Mouse (Mus musculus) adrenal gland, adult 18-20 months (tissue): ENCODE measurements around the gene Gpr183. TPM values are rescaled to one million over a fixed set of nuclear protein-coding genes. Genes with fewer than 3 reads are reported as not detected.

Source experiments
- DNase-seq, 2 experiments: peaks; one replicate each; pipeline ENCODE4 v3.0.0; 2021 to 2022; ENCODE audit warnings: low spot score in 2 of 2
- total RNA-seq, 2 experiments: library from RNA; stranded (reverse); gene quantifications; 1 replicate in 1 of 2; 2 replicates in 1 of 2; pipeline ENCODE4 v1.2.3; 2021

Gpr183 gene
- total RNA-seq, 2 experiments from 2014 or later, result 0.67 to 0.93 TPM

DNA sequence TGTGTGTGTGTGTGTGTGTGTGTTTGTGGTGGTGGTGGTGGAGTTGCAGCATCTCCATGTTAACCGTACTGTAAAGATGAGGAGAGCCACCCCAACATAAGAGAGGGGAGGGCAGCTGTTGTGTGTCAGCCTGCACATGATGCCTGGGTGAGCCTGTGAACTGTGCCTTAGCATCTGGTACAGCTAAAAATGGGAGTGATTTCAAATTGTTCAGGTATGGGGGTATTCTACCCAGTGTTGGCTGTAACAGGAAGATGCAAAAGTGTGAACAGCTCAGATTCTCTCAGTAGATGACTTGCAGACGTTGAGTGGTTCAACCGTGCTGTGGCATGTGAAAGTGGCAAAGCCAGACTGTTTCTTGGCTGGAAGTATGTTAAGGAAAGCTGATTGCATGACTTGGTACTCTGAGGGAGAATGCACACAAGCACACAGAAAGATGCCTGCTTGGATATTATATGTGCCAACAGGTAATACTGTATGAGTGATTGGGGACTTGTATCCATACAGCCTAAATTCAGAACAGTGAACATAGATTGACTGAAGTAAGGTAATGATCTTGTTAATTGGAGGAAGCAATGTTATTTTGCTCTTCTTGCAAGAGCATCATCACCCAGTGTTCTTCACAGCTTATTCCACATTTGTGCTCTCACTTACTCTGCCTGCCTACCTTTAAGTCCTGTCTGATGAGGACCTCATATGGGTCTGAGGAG is 6.8 kb downstream of the Gpr183 start:
- DNase-seq, result no peak

DNA sequence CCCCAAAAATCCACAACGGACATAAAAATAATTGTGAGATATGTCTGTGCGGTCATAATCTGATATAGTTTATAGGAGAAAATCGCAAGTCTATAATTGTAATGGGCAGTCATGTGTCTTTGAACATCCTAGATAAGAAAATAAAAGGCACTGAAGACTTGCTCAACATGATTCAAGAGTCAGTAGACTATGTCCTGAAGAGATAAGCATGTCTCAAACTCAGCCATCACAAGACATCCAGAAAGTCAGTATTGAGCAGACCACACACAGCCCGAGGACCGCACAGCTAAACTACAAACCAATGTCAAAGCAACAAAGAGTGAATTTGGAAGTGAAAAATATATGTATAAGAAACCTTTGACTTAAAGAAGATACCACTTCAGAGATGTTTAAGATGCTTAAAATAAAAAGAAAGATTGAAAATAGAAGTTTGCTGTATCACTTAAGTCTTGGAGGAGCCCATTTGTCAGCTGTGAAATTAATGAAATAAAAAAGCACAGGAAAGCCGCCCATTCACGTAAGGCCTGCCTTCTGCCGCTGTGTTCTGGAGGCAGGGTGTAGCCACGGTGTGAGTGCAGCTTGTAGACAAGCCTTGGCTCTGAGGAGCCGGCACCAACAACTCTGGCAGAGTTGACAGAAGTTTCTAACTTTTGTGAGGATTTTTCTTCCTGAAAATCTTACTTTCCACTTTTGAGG is 7.7 kb downstream of the Gpr183 start:
- DNase-seq, result no peak

- no peak for DNase-seq
Observed at GRCm38 (mm10) chr14:121956291-121956690, 8.7 kb downstream of the Gpr183 start.

GRCm38 (mm10) chr14:121955176-121955795 is 9.7 kb downstream of the Gpr183 start:
- no peak for DNase-seq

GRCm38 (mm10) chr14:121954608-121955007 is 10.4 kb downstream of the Gpr183 start:
- no peak for DNase-seq

DNA sequence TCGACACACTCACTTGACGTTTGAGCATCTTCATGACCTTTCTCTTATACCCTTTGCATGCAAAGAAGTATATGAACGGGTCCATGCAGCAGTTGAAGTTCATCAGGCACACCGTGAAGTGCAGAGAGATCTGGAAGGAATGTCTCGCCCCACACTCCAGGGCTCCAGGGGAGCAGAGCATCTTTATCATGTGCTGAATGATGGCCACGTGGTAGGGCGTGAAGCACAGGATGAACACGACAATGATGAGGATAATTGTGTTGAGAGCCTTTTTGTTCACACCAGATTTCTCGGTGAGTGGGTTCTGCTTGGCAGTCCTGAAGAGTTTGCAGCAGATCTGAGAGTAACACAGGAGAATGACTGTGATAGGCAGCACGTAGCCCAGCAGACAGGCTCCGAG is 10.9 kb downstream of the Gpr183 start:
- DNase-seq, result no peak

DNA sequence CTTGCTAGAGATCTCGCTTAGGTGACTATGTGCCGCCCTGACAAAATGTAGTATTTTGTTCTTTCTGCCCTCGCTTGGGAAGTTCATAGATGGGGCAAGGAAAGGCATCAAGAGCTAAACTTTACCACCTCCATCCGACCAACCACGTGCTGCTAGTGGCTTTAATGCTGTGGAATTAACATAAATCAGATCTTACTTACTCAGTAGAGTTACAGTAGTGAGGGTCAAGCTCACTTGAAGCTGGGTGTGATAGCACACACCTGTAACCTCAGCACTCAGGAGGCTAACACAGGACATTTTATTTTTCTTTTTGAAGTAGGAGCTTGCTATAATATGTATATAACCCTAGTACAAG is 13.0 kb downstream of the Gpr183 start:
- no peak for DNase-seq

DNA sequence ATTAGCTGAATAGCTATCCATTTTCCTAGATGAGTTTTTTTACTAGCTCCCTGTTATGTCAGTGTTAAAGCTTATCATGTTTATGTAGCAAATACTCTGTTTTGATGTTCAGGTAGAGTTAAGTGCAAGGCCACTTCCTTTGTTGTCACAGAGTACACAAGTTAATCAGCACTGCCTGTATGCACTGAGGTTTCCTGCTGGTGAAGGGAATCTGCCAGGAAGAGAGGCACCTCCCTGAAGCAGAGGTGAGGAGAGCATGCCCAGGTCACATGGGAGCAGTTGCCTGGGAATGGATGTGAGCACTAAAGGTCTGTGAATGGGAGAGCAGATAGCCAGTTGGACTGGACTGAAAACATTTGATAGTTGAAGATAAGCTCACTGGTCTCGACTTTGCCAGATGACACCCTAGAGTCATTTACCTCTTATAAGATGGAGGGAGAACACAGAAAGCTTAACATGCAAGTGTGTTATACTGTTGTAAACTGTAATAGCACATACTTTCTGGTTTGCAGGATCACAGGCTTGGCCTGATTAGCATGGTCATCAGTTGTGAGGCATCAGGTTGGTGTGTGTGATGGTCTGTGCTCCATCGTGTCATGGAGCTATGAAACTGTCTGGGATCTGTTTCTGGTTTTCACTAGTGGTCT is 13.5 kb downstream of the Gpr183 start:
- DNase-seq, result no peak

DNA sequence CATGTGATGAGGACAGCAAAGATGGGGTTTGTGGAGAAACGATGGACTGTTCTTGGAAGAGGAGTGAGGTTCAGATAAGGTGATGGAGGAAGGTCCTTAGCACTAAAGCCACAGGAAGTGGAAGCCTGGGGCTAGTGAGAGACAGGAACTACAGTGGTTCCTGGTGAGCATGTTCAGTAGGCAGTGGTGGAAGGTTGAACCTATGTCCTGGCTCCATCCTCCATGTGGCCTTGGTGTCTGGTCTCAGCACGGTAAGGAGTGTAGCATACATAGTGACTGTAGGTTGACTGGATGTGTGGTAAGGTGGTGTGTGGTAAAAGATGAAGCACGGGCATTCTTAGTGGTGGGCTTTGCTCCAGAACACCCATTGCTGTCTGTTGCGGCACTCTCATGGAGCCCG is 15.1 kb downstream of the Gpr183 start:
- DNase-seq, result no peak

DNA sequence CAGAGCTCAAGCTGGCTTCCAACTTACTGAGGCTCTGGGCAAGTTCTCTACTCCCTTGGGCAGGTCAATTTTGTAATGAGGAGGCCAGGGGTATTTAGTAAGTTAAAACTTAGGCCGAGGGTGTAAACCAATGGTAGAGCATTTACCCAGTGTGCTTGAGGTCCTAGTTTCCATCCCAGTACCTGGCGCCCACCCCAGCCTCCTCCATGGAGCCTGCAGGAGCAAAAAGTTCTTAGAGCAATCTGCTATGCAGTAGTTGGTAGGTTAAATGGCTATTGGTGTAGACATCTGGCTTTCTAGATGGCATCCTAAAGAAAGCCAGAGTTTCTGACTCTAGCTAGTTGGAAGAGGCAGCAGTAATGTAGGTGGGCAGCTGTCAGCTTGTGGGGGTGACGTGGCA is 15.6 kb downstream of the Gpr183 start:
- DNase-seq, result no peak

DNA sequence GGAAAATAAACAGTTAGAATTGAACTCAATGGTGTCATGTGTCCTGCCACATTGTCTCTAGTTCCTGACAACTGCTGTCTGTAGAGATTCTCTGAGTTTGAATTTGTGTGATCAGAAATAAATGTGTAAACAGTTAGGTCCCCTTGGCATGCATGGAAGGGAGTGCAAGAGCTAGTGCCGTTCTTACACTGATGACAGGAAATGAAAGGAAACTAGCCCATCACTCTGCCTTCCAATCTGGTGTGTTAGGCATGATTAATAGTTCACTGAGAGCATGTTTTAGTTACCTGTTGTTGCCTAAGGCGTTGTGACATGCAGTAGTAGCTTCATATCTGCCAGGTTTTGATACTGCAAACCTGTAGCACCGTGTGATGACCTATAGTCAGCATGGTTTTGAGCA is 17.0 kb downstream of the Gpr183 start:
- no peak for DNase-seq

- no peak for DNase-seq
Observed at GRCm38 (mm10) chr14:121947201-121947760, 17.7 kb downstream of the Gpr183 start.

GRCm38 (mm10) chr14:121946728-121947127 is 18.3 kb downstream of the Gpr183 start:
- DNase-seq, result no peak

- DNase-seq, result no peak
Observed at GRCm38 (mm10) chr14:121946131-121946530, 18.9 kb downstream of the Gpr183 start.

- DNase-seq, result peak in 1 of 2 experiments; percentile 8
Observed at GRCm38 (mm10) chr14:121939582-121939981, 25.4 kb downstream of the Gpr183 start.

DNA sequence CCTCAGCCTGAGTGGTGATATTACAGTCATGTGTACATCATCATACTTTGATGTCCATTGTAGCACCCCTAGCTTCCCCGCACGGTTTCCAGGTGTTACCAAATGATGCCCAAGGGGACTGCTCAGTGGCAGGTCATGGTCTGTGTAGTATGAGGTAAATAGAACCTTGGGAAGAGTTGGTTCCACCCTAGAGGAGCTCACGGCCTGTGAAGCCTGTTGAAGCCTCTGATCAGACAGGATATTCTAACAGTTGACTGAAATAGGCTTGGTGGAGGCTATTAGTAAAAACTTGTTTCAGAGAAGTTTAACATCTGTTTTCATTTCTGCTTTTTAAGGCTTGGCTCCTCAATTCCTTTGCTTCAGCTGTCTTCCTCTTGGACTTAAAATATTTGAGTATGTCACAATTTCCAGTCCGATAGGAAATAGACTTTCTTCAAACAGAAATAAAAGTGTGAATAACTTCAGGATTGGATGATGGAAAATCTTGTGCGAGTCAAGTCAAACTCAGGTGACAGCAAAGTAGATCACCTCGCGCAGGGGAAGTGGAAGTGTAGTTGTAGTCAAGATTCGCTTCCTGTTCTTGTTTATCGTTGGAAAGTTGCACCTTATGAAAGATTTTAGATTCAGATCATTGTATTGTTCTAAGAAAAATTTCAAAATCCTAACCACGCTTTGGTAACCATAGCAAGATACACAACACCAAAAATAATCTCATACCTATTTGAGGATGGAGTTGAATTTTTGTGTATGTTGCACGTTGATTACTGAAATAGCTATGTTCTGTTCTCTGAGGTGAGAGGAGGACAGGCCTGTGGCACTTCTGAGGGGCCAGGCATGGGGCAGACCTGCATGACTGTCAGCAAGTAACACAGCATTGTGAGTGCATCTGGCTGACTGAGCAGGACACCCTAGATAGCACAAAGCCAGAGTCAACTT is 26.5 kb downstream of the Gpr183 start:
- DNase-seq, result peak in 1 of 2 experiments; percentile 8

DNA sequence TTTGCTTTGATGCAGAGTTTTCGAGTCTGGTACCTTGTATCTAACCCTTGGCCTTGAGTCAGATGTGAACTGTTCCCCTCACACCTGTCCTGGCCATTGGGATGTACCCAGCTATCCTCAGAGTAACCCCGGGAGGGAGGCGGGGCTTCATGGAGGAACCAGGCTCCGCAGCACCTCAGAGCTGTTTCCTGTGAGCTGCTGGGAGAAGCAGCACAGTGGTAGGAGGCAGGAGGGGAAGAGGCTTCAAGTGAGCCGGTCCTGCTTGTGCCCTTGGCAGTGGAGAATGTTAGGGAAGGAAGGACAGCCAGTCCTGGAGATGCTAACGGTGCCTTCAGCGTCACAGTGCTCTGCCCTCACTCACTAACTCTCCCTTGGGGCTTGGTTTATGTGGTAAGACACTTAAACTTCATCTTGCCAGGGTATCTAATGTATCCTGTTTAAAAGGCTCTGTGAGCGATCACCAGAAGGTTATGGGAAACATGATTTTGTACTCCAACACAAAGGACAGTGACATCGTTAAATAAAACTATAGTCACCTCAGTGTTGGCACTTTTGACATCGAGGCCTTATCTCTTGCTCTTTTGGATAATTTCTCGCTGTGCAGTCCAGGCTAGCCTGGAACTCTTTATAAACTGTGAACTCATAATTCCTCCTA is 27.3 kb downstream of the Gpr183 start:
- peak in 1 of 2 experiments; percentile 18 for DNase-seq

- DNase-seq, result peak in 1 of 2 experiments; percentile 6
Observed at GRCm38 (mm10) chr14:121936856-121937255, 28.1 kb downstream of the Gpr183 start.

DNA sequence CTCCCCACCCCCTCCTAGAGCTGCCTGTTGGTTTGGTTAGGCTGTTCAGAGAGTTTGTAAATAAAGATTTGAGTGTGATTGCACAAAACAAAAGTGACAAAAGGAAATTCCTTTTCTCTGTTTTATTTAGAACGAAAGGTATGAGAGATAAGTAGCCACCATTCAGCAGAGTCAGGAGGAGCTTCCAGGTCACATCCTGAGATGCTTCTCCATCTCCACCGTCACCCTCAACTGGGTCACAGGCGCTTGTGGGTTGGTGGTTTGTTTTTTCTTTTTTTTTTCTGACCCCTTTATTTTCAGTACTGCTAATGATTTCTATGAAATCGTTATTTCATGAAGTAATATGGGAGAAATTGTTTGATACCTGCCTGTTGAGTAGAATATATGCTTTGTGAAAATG is 28.6 kb downstream of the Gpr183 start:
- no peak for DNase-seq

- DNase-seq, result no peak
Observed at GRCm38 (mm10) chr14:121934597-121934946, 30.4 kb downstream of the Gpr183 start.
